Mouse (Mus musculus): ENCODE data around the gene Trim39. TPM values are rescaled to one million over a fixed set of nuclear protein-coding genes. Genes with fewer than 3 reads are reported as not detected.
"Not testable (repeated sequence)": the region's sequence is repeated elsewhere in the genome, so short reads cannot be mapped to it uniquely, and the experiment has no call there.

The Trim39 gene
- 17.0 and 19.1 TPM in 2 replicates for polyA plus RNA-seq (2015; fragmentation: Nextera tagmentation; extraction: Ambion mirVana)

GRCm38 (mm10) chr17:36271586-36272256 is at the start of gene Trim39:
Gene Trim39, minus strand, starts transcription at chr17:36272247.
- ATAC-seq (ENCODE audit: insufficient number of reproducible peaks, low FRiP score, low TSS enrichment, low read depth) = peak; percentile 80
- Histone ChIP-seq H3K27ac (replicated peaks) (peak within 1 kb of the TSS; percentile 95), H3K9me3 (replicated peaks) (no peaks in the 10 kb centered on the region), H3K4me2 (replicated peaks) (peak within 1 kb of the TSS; percentile 82), H3K36me3 (peaks cover 30% of the 10 kb centered on the region), H3K4me3 (replicated peaks) (peak within 1 kb of the TSS; percentile 97), H3K9ac (peak within 1 kb of the TSS; percentile 97), H3K4me1 (peaks cover 25% of the 10 kb centered on the region), H3K27me3 (no peaks in the 10 kb centered on the region)
- WGBS = under 1% methylated on average over 43 of the region's 43 CpGs

GRCm38 (mm10) chr17:36315689-36316253 is 43.7 kb upstream of the Trim39 start:
- Histone ChIP-seq H3K4me3 (replicated peaks) (peak overlapping the region; percentile 50), H3K4me2 (replicated peaks) (peak overlapping the region; percentile 82), H3K9ac (no peak overlapping the region), H3K36me3 (no peaks in the 10 kb centered on the region), H3K4me1 (peaks cover 4% of the 10 kb centered on the region; the same call in 1 of the 2 replicates), H3K9me3 (replicated peaks) (no peaks in the 10 kb centered on the region), H3K27me3 (no peaks in the 10 kb centered on the region), H3K27ac (replicated peaks) (no peak overlapping the region)
- ATAC-seq (ENCODE audit: insufficient number of reproducible peaks, low FRiP score, low TSS enrichment, low read depth) = no peak
- 14% methylated on average over 5 of the region's 5 CpGs for WGBS

DNA sequence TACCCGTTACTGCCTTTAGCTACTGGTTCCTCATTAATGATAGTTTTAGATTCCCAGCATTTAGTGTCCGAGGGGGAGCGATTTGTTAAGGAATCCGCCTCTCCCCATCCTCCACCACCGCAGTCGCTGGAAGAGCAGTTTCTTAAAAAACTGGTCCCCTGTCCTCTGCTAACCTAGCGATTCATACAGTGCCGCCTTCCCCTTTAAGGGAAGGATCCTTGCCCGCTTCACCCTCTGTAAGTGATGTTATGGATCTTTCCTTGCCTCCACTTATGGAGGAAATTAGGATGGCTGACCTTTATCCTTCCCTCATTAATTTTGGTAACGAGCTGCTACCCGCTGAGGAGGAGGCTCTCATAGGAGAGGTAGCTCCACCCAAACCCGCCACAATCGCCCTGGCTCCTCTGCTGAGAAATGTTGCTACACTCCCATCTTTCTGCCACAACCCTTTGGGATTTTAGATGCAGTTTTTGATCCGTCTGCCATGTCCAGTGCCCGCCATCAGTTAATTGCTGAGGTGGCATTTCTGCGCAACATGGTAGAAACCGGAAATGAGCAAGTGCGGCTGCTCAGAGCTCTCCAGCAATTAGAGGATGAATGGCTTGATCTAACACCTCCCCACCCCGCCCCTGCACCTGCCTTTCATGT is 43.1 kb upstream of the Trim39 start:
- Histone ChIP-seq H3K4me1 (peaks cover 4% of the 10 kb centered on the region; the same call in 1 of the 2 replicates), H3K9me3 (replicated peaks) (no peaks in the 10 kb centered on the region), H3K9ac (peak overlapping the region; percentile 18; the same call in 1 of the 2 replicates), H3K27me3 (no peaks in the 10 kb centered on the region), H3K4me3 (replicated peaks) (peak overlapping the region; percentile 50), H3K4me2 (replicated peaks) (peak overlapping the region; percentile 82), H3K27ac (replicated peaks) (no peak overlapping the region), H3K36me3 (no peaks in the 10 kb centered on the region)
- 0 out of 2 replicates have a peak, but pooled peaks have one; percentile 29 for ATAC-seq (ENCODE audit: insufficient number of reproducible peaks, low FRiP score, low TSS enrichment, low read depth)
- under 1% methylated on average over 19 of the region's 19 CpGs for WGBS

- H3K27ac ChIP-seq (replicated peaks) = no peak overlapping the region
- no peak for ATAC-seq (ENCODE audit: insufficient number of reproducible peaks, low FRiP score, low TSS enrichment, low read depth)
- H3K9me3 ChIP-seq (replicated peaks) = no peaks in the 10 kb centered on the region
- H3K4me3 ChIP-seq (replicated peaks) = peak overlapping the region; percentile 50
- no peaks in the 10 kb centered on the region for H3K36me3 ChIP-seq
- WGBS = 3% methylated on average over 9 of the region's 9 CpGs
- H3K4me2 ChIP-seq (replicated peaks) = peak overlapping the region; percentile 82
- no peaks in the 10 kb centered on the region for H3K27me3 ChIP-seq
- H3K4me1 ChIP-seq = peaks cover 4% of the 10 kb centered on the region; the same call in 1 of the 2 replicates
- no peak overlapping the region for H3K9ac ChIP-seq
Measured at GRCm38 (mm10) chr17:36314511-36314910, 42.5 kb upstream of the Trim39 start.

DNA sequence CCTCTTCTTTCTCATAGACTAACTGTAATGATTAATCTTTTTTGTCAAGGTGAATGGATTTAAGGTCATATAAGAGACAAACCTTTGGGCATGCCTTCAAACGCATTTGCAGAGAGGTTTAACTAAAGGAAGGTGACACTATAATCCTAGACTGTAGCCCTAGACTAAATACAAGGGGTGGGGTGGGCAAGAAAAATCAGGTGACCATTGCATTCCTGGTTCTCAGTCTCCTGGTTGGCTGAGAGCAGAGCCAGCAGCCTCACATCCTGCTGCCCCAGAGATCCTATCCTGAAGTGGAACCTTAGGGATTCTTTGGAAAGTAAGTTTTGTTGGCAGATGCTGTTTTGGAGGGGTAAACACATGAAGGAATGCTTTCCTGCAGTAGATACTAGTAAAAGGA is 37.2 kb upstream of the Trim39 start:
- Histone ChIP-seq H3K4me1 (no peaks in the 10 kb centered on the region), H3K27me3 (no peaks in the 10 kb centered on the region), H3K36me3 (no peaks in the 10 kb centered on the region), H3K4me2 (replicated peaks) (no peak overlapping the region), H3K9ac (no peak overlapping the region), H3K27ac (replicated peaks) (no peak overlapping the region), H3K4me3 (replicated peaks) (no peak overlapping the region), H3K9me3 (replicated peaks) (no peaks in the 10 kb centered on the region)
- WGBS = 46% methylated on average over 1 of the region's 1 CpGs
- ATAC-seq (ENCODE audit: insufficient number of reproducible peaks, low FRiP score, low TSS enrichment, low read depth) = no peak

DNA sequence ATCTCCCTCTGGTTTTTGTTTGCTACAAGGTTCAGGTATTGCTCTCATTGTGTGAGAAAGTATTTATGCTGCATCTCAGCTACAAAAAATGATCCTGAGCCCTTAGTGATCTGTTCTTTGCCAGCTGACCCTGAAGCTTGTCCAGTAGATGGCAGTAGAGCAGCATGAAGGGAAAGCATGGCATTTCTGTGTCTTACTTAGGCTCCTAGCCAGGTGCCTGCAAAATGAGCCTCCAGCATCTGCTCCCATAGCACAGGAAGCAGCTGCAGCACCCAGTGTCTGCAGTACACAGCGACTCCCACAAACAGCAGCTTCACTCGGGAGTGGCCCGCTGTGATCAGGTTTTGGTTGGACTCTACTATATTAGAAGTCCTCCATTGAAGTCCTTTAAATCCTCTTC is 36.8 kb upstream of the Trim39 start:
- 2% methylated on average over 3 of the region's 3 CpGs for whole genome bisulfite sequencing
- ATAC-seq (ENCODE audit: insufficient number of reproducible peaks, low FRiP score, low TSS enrichment, low read depth) = peak; percentile 19; the same call in 1 of the 2 replicates
- H3K9me3 ChIP-seq (replicated peaks) = not testable (repeated sequence)

DNA sequence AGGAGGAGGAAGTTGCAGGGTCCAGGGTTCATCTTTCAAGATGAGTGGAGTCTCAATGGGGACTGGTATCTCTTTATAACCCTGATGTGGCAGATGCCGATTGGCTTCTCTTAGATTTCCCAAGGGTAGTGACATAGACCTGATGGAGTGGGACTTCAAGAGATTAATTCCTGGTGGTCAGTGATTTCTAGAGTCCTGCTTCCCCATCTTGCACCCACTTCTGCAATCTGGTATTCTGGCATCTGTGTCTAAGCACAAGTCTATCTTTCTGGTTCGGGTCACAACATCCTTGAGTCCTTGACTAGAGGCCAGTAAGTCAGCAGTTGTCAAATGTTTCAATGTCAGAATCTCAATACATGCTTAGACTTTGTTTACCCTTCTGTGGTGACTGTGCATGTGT is 14.3 kb upstream of the Trim39 start, which contains the start of gene H2-M10.2:
Gene H2-M10.2 (minus strand): TSS at position 101 of the 400 bp plus-strand sequence.
- no peak within 1 kb of the TSS for H3K4me3 ChIP-seq (replicated peaks)
- 95% methylated on average over 2 of the region's 2 CpGs for WGBS

More for the DNA sequence above, 36.8 kb upstream of the Trim39 start:
- not testable (repeated sequence) for H3K27ac ChIP-seq (replicated peaks); H3K9ac ChIP-seq; H3K4me3 ChIP-seq (replicated peaks); H3K27me3 ChIP-seq; H3K4me2 ChIP-seq (replicated peaks); H3K36me3 ChIP-seq; H3K4me1 ChIP-seq

GRCm38 (mm10) chr17:36281521-36282245 is 9.6 kb upstream of the Trim39 start:
- Histone ChIP-seq H3K4me3 (replicated peaks) (no peak overlapping the region), H3K36me3 (peaks cover 46% of the 10 kb centered on the region), H3K4me1 (no peaks in the 10 kb centered on the region), H3K27me3 (no peaks in the 10 kb centered on the region), H3K4me2 (replicated peaks) (no peak overlapping the region), H3K9ac (no peak overlapping the region), H3K9me3 (replicated peaks) (peaks cover 9% of the 10 kb centered on the region; the same call in 1 of the 2 replicates), H3K27ac (replicated peaks) (no peak overlapping the region)
- 93% methylated on average over 4 of the region's 4 CpGs for WGBS
- ATAC-seq (ENCODE audit: insufficient number of reproducible peaks, low FRiP score, low TSS enrichment, low read depth) = no peak

More for the DNA sequence above, 14.3 kb upstream of the Trim39 start, which contains the start of gene H2-M10.2:
- ATAC-seq (ENCODE audit: insufficient number of reproducible peaks, low FRiP score, low TSS enrichment, low read depth) = no peak
- Histone ChIP-seq H3K9me3 (replicated peaks) (peaks cover 7% of the 10 kb centered on the region; the same call in 1 of the 2 replicates), H3K4me1 (no peaks in the 10 kb centered on the region), H3K36me3 (peaks cover 17% of the 10 kb centered on the region), H3K9ac (no peak within 1 kb of the TSS), H3K27me3 (no peaks in the 10 kb centered on the region), H3K27ac (replicated peaks) (no peak within 1 kb of the TSS), H3K4me2 (replicated peaks) (no peak within 1 kb of the TSS)

GRCm38 (mm10) chr17:36274776-36275175 is 2.7 kb upstream of the Trim39 start:
- Histone ChIP-seq H3K27me3 (no peaks in the 10 kb centered on the region), H3K9ac (no peak overlapping the region)
- no peak for ATAC-seq (ENCODE audit: insufficient number of reproducible peaks, low FRiP score, low TSS enrichment, low read depth)

GRCm38 (mm10) chr17:36273796-36274195 is 1.7 kb upstream of the Trim39 start:
- Histone ChIP-seq H3K27me3 (no peaks in the 10 kb centered on the region), H3K27ac (replicated peaks) (no peak overlapping the region), H3K4me2 (replicated peaks) (no peak overlapping the region), H3K4me1 (peaks cover 25% of the 10 kb centered on the region), H3K4me3 (replicated peaks) (no peak overlapping the region), H3K36me3 (peaks cover 23% of the 10 kb centered on the region), H3K9ac (no peak overlapping the region), H3K9me3 (replicated peaks) (no peaks in the 10 kb centered on the region)
- WGBS = 89% methylated on average over 4 of the region's 4 CpGs
- ATAC-seq (ENCODE audit: insufficient number of reproducible peaks, low FRiP score, low TSS enrichment, low read depth) = no peak

More at GRCm38 (mm10) chr17:36274776-36275175, 2.7 kb upstream of the Trim39 start:
- Histone ChIP-seq H3K36me3 (peaks cover 31% of the 10 kb centered on the region), H3K4me3 (replicated peaks) (no peak overlapping the region), H3K4me1 (peaks cover 23% of the 10 kb centered on the region), H3K4me2 (replicated peaks) (no peak overlapping the region), H3K27ac (replicated peaks) (no peak overlapping the region), H3K9me3 (replicated peaks) (no peaks in the 10 kb centered on the region)
- WGBS = 88% methylated on average over 4 of the region's 4 CpGs

Measured in embryonic facial prominence, embryonic 15.5 days (tissue).